Mouse (Mus musculus) embryonic fibroblast, embryonic 13.5 days (primary cell): ENCODE results near the gene Dnmt3c.

ENCODE experiments used
- CTCF ChIP-seq: IDR thresholded peaks from 2 replicates; pipeline ENCODE4 v1.5.1; 2011; ENCODE audit warnings: mild to moderate bottlenecking, control low read depth, low read length, moderate library complexity, borderline replicate concordance; ENCODE audit not compliant: insufficient read depth
- POLR2A ChIP-seq: IDR thresholded peaks from 2 replicates; pipeline ENCODE4 v1.6.1; 2011; ENCODE audit warnings: low read depth, mild to moderate bottlenecking, control low read depth, low read length, moderate library complexity

- no peak for TF ChIP-seq CTCF
- no peak for TF ChIP-seq POLR2A
These were observed 71.0 kb downstream of the Dnmt3c start for GRCm38 (mm10) chr2:153767484-153767883.
